Mouse (Mus musculus): ENCODE results near the gene Frmd8. TPM values are rescaled to one million over a fixed set of nuclear protein-coding genes. Genes with fewer than 3 reads are reported as not detected.

Frmd8 gene
- polyA plus RNA-seq, 1 experiment from 2014 or later, result 36.9 TPM

- WGBS, result 15% methylated on average over 3 of the region's 3 CpGs
- H3K4me1 ChIP-seq, result peaks cover 62% of the 10 kb centered on the region
These were observed 73.6 kb downstream of the Frmd8 start for GRCm38 (mm10) chr19:5801432-5801964.

GRCm38 (mm10) chr19:5800632-5801431 lies 74.2 kb downstream of the Frmd8 start:
- peaks cover 54% of the 10 kb centered on the region for H3K36me3 ChIP-seq (replicated peaks)
- H3K4me3 ChIP-seq, result peak overlapping the region; percentile 98
- no peaks in the 10 kb centered on the region for H3K9me3 ChIP-seq
- H3K4me1 ChIP-seq, result peaks cover 62% of the 10 kb centered on the region
- H3K27me3 ChIP-seq (ENCODE audit: poor library complexity, severe bottlenecking), result no peaks in the 10 kb centered on the region
- H3K27ac ChIP-seq, result peak overlapping the region; percentile 98
- DNase-seq (ENCODE audit: extremely low spot score, low spot score), result no peak
- WGBS, result under 1% methylated on average over 19 of the region's 19 CpGs

More at GRCm38 (mm10) chr19:5801432-5801964, 73.6 kb downstream of the Frmd8 start:
- DNase-seq (ENCODE audit: extremely low spot score, low spot score), result no peak
- Histone ChIP-seq H3K4me3 (peak overlapping the region; percentile 98), H3K36me3 (replicated peaks) (peaks cover 47% of the 10 kb centered on the region), H3K27ac (peak overlapping the region; percentile 98), H3K9me3 (no peaks in the 10 kb centered on the region), H3K27me3 (ENCODE audit: poor library complexity, severe bottlenecking) (no peaks in the 10 kb centered on the region)

- peaks cover 59% of the 10 kb centered on the region for H3K36me3 ChIP-seq (replicated peaks)
- H3K4me3 ChIP-seq, result peak overlapping the region; percentile 98
- peaks cover 58% of the 10 kb centered on the region for H3K4me1 ChIP-seq
- H3K27ac ChIP-seq, result peak overlapping the region; percentile 98
- WGBS, result 4% methylated on average over 2 of the region's 2 CpGs
- H3K27me3 ChIP-seq (ENCODE audit: poor library complexity, severe bottlenecking), result no peaks in the 10 kb centered on the region
- H3K9me3 ChIP-seq, result no peaks in the 10 kb centered on the region
- DNase-seq (ENCODE audit: extremely low spot score, low spot score), result no peak
These were observed 74.8 kb downstream of the Frmd8 start for GRCm38 (mm10) chr19:5800350-5800631.

Other genes starting within 250 kb of the Frmd8 start
- 30.3 and 31.2 TPM in 2 replicates for gene Rela, start 237.8 kb downstream of the Frmd8 start, polyA plus RNA-seq (2016; fragmentation: Nextera tagmentation; extraction: Ambion mirVana)
- 20.9 and 21.1 TPM in 2 replicates for gene Sipa1, start 211.6 kb downstream of the Frmd8 start, polyA plus RNA-seq (2016; fragmentation: Nextera tagmentation; extraction: Ambion mirVana)
- gene Map3k11, start 186.5 kb downstream of the Frmd8 start, polyA plus RNA-seq (2016; fragmentation: Nextera tagmentation; extraction: Ambion mirVana), result 26.3 and 30.1 TPM in 2 replicates
- 26.8 and 27.1 TPM in 2 replicates for gene Pcnx3, start 186.4 kb downstream of the Frmd8 start, polyA plus RNA-seq (2016; fragmentation: Nextera tagmentation; extraction: Ambion mirVana)
- gene Kcnk7, start 170.9 kb downstream of the Frmd8 start, polyA plus RNA-seq (2016; fragmentation: Nextera tagmentation; extraction: Ambion mirVana), result 0.19 TPM in 1 of 2 replicates, not detected in the other
- 6.6 and 8.4 TPM in 2 replicates for gene Ehbp1l1, start 149.0 kb downstream of the Frmd8 start, polyA plus RNA-seq (2016; fragmentation: Nextera tagmentation; extraction: Ambion mirVana)
- 120 and 127 TPM in 2 replicates for gene Fam89b, start 145.6 kb downstream of the Frmd8 start, polyA plus RNA-seq (2016; fragmentation: Nextera tagmentation; extraction: Ambion mirVana)
- gene Ltbp3, start 134.4 kb downstream of the Frmd8 start, polyA plus RNA-seq (2016; fragmentation: Nextera tagmentation; extraction: Ambion mirVana), result 2.6 and 4.9 TPM in 2 replicates
- 63.4 and 64.6 TPM in 2 replicates for gene Scyl1, start 103.9 kb downstream of the Frmd8 start, polyA plus RNA-seq (2016; fragmentation: Nextera tagmentation; extraction: Ambion mirVana)
- gene Slc25a45, start 2.5 kb upstream of the Frmd8 start, polyA plus RNA-seq (2016; fragmentation: Nextera tagmentation; extraction: Ambion mirVana), result 1.5 and 2.0 TPM in 2 replicates
- gene Tigd3, start 18.9 kb upstream of the Frmd8 start, polyA plus RNA-seq (2016; fragmentation: Nextera tagmentation; extraction: Ambion mirVana), result 9.0 and 9.1 TPM in 2 replicates
- gene Dpf2, start 37.7 kb upstream of the Frmd8 start, polyA plus RNA-seq (2016; fragmentation: Nextera tagmentation; extraction: Ambion mirVana), result 246 and 247 TPM in 2 replicates
- 1.1 and 1.5 TPM in 2 replicates for gene Cdc42ep2, start 49.5 kb upstream of the Frmd8 start, polyA plus RNA-seq (2016; fragmentation: Nextera tagmentation; extraction: Ambion mirVana)
- 122 and 126 TPM in 2 replicates for gene Pola2, start 88.9 kb upstream of the Frmd8 start, polyA plus RNA-seq (2016; fragmentation: Nextera tagmentation; extraction: Ambion mirVana)
- gene Slc22a20, start 110.9 kb upstream of the Frmd8 start, polyA plus RNA-seq (2016; fragmentation: Nextera tagmentation; extraction: Ambion mirVana), result not detected in 2 replicates
- gene Capn1, start 140.6 kb upstream of the Frmd8 start, polyA plus RNA-seq (2016; fragmentation: Nextera tagmentation; extraction: Ambion mirVana), result 2.5 and 3.0 TPM in 2 replicates
- gene Syvn1, start 171.3 kb upstream of the Frmd8 start, polyA plus RNA-seq (2016; fragmentation: Nextera tagmentation; extraction: Ambion mirVana), result 30.8 and 32.2 TPM in 2 replicates
- 89.4 and 92.1 TPM in 2 replicates for gene Mrpl49, start 182.5 kb upstream of the Frmd8 start, polyA plus RNA-seq (2016; fragmentation: Nextera tagmentation; extraction: Ambion mirVana)
- 829 and 865 TPM in 2 replicates for gene Fau, start 182.6 kb upstream of the Frmd8 start, polyA plus RNA-seq (2016; fragmentation: Nextera tagmentation; extraction: Ambion mirVana)
- gene Znhit2, start 185.9 kb upstream of the Frmd8 start, polyA plus RNA-seq (2016; fragmentation: Nextera tagmentation; extraction: Ambion mirVana), result 35.1 and 38.7 TPM in 2 replicates
- 31.0 and 32.2 TPM in 2 replicates for gene Tm7sf2, start 193.1 kb upstream of the Frmd8 start, polyA plus RNA-seq (2016; fragmentation: Nextera tagmentation; extraction: Ambion mirVana)
- gene Vps51, start 202.0 kb upstream of the Frmd8 start, polyA plus RNA-seq (2016; fragmentation: Nextera tagmentation; extraction: Ambion mirVana), result 65.2 and 68.2 TPM in 2 replicates
- not detected in 2 replicates for gene Tmem262, start 204.8 kb upstream of the Frmd8 start, polyA plus RNA-seq (2016; fragmentation: Nextera tagmentation; extraction: Ambion mirVana)
- 1.7 and 3.1 TPM in 2 replicates for gene Gm28374, start 207.0 kb upstream of the Frmd8 start, polyA plus RNA-seq (2016; fragmentation: Nextera tagmentation; extraction: Ambion mirVana)
- 74.0 and 78.0 TPM in 2 replicates for gene Zfpl1, start 209.7 kb upstream of the Frmd8 start, polyA plus RNA-seq (2016; fragmentation: Nextera tagmentation; extraction: Ambion mirVana)
- 78.9 and 85.4 TPM in 2 replicates for gene Cdca5, start 209.7 kb upstream of the Frmd8 start, polyA plus RNA-seq (2016; fragmentation: Nextera tagmentation; extraction: Ambion mirVana)
- gene AC131692.1, start 219.1 kb upstream of the Frmd8 start, polyA plus RNA-seq (2016; fragmentation: Nextera tagmentation; extraction: Ambion mirVana), result 1.0 and 1.5 TPM in 2 replicates
- gene Naaladl1, start 230.5 kb upstream of the Frmd8 start, polyA plus RNA-seq (2016; fragmentation: Nextera tagmentation; extraction: Ambion mirVana), result 0.82 and 0.88 TPM in 2 replicates
- gene Sac3d1, start 243.4 kb upstream of the Frmd8 start, polyA plus RNA-seq (2016; fragmentation: Nextera tagmentation; extraction: Ambion mirVana), result 64.2 and 64.6 TPM in 2 replicates